Mouse (Mus musculus): Measurements from ENCODE around the gene Ints5.
"Not testable (repeated sequence)": the region's sequence is repeated elsewhere in the genome, so short reads cannot be mapped to it uniquely, and the experiment has no call there.

Ints5 gene

DNA sequence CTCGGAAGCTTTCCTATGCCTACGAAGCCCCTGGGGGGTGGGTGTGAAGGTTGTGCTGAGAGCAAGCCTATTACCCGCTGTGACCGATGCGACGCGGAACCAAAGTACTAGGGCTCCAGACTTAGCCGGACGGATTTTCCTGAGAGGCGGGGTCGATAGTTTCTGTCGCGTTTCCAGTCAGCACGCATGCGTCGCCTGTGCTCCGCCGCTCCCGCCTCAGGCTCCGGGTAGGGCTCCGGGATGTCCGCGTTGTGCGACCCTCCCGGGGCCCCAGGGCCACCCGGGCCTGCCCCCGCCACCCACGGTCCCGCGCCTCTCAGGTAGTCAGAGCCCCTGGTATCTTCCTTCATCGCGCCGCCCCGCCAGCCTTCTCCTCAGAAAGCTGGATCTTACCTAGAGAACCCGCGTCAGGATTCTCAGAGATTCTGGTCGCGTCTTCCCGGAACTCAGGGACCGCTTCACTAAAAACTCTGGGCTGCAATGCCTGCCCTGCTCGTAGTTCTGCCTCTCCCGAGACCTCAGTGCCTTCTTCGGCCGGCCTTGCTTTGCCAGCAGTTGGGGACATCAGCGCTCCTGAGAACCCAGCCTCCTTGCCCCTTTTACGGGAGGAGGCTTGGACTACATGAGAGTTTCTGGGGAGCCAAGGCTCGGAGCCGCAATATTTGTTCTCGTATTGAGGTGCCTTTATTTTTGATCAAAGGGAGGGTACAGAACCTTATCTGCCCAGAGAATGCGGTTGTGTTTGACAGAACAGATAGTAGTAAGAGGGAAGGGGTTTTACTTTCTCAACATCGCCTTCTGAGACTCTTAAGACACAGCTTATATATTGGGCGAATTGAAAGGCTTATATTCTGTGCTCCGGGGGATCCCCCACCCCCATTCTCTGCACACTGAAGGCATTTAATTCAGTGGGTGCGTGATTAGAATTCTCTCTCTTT, at the start of gene Ints5:
Gene Ints5 (plus strand): TSS at position 177 of the 938 bp plus-strand sequence.
- peak; percentile 50 to 70 for DNase-seq (ENCODE audit: low read depth in 1 of 2, low spot score in 2 of 2)

DNA sequence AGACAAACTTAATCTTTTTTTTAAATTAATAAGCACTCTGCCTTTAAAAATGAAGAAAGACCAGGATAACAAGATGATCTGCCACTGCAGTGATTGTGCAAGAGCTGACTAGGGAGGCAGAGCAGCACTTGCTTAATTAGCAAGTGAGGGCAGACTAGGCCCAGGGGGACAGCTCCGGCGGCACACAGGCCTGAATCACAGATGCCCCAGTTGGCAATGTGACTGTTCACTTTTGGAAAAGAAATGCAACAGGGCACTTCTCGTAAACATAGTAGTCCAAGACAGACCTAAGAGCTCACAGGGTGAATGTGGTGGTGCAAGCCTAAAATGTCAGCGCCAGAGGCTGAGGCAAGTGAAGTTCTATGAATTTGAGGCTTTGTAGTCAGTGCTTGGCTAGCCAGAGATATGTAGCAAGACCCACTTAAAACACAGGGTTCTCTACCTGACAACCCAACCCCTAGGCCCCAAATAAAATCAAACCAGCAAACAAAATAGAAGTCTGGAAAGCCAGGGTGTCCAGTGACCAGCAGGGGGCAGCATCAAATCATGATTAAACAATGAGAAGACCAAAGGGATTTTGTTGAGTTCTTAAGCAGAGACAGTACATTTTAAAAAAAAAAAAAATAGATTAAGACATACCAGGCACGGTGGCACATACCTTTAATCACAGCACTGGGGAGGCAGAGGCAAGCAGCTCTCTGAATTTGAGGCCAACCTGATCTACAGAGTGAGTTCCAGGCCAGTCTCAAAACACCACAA, 48.3 kb upstream of the Ints5 start:
- peak in 1 of 2 experiments; percentile 56 for DNase-seq (ENCODE audit: low read depth in 1 of 2, low spot score in 2 of 2)

DNA sequence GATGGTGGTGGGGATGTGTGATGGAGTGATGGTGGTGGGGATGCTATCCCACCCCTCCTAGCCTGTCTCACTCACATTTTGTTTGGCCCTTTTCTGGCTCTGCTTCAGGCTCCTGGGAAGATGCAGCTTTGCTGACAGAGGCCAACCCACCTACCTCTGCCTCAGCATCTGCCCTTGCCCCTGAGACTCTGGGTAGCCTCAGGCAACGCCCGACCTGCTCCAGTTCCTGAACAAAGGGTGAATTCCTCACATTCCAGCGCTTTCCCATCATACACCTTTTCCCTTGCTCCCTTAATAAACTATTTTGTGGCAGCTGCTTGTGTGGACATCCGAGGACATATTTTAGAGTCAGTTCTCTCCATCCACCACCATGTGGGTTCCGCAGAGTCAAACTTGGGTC, 44.4 kb upstream of the Ints5 start:
- no peak for DNase-seq (ENCODE audit: low read depth in 1 of 2, low spot score in 2 of 2)

DNA sequence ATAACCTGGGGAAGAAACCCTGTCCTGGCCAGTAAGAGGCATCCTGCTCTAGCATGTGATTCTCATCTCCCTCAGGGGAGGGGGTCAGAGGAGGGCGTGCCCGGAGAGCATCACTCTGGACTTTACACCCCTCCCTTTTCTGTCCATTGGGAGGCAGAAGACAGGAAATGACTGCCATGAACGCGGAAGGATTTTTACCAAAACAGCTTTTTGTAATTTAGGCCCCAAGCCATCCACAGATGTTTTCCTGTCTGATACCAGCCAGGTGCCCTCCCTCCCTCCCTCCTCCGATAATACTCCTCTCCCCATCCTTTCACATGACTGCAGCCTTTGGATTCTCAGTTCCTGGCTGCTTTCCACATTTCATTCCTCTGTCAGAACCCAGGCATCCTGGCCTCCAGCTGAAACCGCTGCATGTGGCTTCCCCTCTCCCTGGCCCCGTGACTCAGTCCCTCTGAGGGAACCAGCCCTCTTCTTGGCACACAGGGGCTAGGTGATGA, 42.4 kb upstream of the Ints5 start, which contains the start of gene Lrrn4cl:
Gene Lrrn4cl (plus strand): TSS at position 367 of the 500 bp plus-strand sequence.
- DNase-seq (ENCODE audit: low read depth in 1 of 2, low spot score in 2 of 2) = no peak

DNA sequence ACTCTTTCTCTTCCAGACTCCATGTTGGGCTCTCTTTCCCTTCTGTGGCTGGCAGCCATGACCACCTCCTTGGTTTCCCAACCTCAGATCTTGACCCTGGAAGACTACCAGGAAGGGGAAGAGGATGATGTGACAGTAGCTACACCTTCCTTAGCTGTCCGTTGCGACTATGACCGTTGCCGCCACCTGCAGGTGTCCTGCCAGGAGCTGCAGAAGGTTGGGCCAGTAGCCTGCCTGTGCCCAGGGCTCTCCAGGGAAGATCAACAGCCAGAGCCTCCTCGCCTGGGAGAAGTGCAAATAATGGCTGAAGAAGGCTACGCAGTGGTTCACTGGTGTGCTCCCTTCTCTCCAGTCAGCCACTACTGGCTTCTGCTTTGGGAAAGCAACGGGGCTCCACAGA, 41.2 kb upstream of the Ints5 start:
- DNase-seq (ENCODE audit: low read depth in 1 of 2, low spot score in 2 of 2) = no peak

DNA sequence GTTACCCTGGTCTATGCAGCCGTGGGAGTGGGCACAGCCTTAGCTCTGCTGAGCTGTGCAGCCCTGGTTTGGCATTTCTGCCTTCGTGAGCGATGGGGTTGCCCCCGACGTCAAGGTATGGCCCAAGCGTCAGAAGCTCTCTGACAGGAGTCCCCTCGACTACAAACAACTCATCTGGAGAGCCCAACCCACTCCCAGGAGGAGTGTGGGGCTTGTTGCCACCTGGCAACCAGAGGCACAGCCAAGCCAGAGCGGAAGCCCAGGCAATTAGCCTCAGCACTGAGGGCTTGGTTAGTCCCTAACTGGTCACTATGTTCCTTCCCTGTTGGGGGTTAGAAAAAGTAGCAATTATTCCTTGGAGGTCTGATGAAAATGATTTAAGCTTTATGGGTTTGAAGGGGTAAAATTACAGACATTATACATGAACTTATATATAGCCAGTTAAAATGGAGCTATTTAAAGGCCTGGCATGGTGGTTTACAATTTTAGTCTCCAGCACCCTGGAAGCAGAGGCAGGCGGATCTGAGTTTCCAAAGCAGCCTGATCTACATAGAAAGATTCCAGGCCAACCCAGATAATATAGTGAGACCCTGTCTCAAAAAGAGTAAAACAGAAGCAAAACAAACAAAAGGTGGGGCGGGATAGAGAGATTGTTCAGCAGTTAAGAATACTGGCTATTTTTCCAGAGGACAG, 40.4 kb upstream of the Ints5 start:
- DNase-seq (ENCODE audit: low read depth in 1 of 2, low spot score in 2 of 2) = no peak

DNA sequence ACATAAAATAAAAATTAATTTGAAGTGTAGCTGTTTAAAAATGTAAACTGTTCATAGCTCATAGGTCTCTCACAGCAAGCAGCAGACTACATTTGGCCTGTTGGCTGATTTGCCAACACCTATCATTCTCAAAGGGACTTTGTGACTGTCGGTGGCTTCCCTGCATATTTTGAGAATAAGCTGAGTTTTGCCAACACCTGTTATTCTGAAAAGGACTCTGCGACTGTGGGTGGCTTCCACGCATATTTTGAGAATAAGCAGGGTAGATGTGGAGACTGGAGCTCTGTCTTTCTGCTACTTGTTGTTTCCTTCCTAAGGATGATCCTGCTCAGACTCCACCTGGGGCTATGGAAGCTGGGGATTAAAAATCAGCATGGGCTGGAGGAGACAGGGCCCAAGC, 39.7 kb upstream of the Ints5 start:
- DNase-seq (ENCODE audit: low read depth in 1 of 2, low spot score in 2 of 2) = no peak

DNA sequence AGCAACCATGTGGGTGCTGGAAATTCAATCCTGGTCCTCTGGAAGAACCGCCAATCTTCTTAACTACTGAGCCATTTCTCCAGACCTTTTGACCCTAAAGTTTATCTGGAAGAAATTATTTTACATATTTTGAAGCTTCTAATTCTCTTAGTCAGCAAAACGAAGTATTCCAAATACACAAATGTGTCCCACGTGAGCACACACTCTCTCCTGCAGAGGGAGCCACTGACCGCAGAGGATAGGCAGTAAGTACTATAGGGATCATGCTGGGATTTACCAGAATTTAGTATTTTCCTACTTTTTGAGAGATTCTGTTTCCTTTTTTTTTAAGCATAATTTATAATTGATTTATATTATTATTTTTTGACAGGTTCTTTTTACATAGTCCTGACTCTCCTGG, 35.1 kb upstream of the Ints5 start:
- DNase-seq (ENCODE audit: low read depth in 1 of 2, low spot score in 2 of 2) = no peak

DNA sequence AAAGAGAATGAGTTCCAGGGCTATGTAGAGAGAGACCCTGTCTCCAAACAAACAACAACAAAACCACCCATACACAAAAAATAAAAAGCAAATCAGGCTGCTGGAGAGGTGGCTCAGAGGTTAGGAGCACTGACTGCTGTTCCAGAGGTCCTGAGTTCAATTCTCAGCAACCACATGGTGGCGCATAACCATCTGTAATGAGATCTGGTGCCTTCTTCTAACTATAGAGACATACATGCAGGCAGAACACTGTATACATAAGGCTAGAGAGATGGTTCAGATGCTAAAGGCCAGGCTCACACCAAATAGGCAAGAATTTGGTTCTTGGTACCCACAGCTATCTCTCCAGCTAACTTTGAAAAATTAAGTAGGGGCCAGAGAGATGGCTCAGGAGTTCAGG, 33.8 kb upstream of the Ints5 start:
- no peak for DNase-seq (ENCODE audit: low read depth in 1 of 2, low spot score in 2 of 2)

DNA sequence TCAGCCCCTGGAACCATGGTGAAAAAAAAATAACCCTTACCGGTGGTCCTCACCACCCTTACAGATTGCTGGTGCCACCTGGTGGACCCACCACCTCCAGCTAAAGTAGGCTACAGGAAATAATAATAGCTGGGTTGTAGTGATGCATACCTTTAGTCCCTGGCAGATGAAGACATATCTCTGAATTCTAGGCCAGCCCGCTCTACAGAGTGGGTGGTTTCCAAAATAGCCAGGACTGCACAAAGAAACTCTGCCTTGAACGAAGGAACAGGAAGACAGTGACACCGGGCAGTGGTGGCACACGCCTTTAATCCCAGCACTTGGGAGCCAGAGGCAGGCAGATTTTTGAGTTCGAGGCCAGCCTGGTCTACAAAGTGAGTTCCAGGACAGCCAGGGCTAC, 28.5 kb upstream of the Ints5 start:
- no peak for DNase-seq (ENCODE audit: low read depth in 1 of 2, low spot score in 2 of 2)

DNA sequence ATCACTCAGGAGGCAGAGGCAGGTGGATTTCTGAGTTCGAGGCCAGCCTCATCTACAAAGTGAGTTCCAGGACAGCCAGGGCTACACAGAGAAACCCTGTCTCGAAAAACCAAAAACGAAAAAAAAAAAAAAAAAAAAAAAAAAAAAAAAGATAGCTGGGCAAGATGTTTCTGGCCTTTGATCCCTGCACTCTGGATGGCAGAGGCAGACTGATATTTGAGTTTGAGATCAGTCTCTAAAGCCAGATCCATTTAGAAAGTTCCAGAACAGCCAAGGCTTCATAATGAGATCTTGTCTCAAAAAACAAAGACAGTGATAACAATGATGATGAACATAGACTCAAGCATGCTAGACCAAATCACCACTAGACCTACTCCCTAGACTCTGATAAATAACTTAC, 22.4 kb upstream of the Ints5 start:
- not testable (repeated sequence) for DNase-seq (ENCODE audit: low read depth in 1 of 2, low spot score in 2 of 2)

DNA sequence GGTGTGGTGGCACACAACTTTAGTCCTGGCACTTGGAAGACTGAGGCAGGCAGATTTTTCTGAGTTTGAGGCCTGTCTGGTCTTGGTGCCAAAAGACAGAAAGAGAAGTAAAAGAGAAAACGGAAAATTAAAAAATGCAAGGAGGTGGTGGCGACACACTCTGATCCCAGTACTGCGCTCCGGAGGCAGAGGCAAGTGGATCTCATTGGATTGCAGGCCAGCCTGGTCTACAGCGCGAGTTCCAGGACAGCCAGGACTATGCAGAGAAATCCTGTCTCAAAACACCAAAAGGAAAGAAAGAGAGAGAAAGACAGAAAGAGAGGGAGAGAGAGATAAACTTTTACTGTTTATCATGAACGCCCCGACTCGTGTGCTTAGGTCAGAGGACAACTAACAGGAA, 22.0 kb upstream of the Ints5 start:
- DNase-seq (ENCODE audit: low read depth in 1 of 2, low spot score in 2 of 2) = no peak

DNA sequence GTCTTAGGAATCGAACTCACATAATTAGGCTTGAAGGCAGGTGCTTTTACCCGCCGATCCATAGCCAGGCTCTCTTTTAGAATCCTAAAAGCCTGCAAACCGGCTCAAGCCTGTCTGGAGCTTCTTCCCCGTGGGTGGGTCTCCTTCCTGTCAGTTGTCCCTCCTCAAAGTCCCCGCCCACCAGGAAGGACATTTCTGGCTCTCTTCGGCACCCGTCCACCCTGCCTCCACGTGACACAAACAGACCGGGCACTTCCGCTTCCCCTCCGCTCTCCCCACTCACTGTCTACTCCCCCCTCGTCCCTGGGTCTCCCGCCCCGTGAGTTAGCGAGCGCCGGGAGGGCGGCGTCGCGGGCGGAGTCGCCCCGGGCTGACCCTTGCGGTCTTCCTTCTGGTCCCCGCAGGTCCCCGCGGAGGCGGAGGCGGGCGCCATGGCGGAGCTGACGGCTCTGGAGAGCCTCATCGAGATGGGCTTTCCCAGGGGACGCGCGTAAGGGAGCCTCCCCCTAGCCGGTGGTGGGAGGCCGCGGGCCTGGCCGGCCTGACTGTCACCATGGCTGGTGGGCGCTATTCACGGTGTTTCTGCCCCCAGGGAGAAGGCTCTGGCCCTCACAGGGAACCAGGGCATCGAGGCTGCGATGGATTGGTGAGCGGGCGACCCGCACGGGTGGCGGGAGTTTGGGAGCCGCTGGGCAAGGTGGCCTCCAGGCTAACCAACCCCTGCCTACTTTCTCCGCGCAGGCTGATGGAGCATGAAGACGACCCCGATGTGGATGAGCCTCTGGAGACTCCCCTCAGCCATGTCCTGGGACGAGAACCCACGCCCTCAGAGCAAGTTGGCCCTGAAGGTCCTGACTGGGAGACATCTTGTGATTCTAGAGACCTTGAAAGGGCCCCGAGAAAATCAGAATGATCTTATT, 21.3 kb upstream of the Ints5 start, which contains the start of gene Ubxn1:
Gene Ubxn1 (plus strand): TSS at position 230 of the 920 bp plus-strand sequence.
- peak; percentile 93 to 94 for DNase-seq (ENCODE audit: low read depth in 1 of 2, low spot score in 2 of 2)

DNA sequence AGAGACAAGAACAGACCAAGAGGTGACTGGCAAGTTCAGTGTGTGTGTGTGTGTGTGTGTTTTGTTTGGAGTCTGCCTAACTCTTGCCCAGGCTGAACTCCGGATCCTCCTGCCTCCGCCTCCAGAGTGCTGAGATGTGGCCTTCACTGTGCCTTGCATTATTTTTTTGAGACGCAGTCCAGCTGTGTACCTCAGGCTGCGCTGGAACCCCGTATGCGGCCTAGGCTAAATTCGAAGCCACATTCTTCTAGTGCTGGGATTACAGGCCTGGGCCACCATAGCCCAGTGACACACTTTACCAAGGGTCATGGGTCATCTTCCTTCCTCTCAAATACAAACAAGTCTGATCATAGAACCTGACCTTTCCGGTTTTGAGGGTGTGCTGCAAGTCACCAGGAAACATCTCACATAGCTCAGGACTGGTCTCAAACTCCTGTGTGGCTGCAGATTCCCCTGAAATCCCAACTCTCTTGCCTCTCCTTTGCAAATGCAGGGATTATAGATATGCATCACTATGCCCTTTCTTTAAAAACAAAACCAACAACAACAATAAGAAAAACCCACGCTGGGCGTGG, 20.5 kb upstream of the Ints5 start:
- no peak for DNase-seq (ENCODE audit: low read depth in 1 of 2, low spot score in 2 of 2)

DNA sequence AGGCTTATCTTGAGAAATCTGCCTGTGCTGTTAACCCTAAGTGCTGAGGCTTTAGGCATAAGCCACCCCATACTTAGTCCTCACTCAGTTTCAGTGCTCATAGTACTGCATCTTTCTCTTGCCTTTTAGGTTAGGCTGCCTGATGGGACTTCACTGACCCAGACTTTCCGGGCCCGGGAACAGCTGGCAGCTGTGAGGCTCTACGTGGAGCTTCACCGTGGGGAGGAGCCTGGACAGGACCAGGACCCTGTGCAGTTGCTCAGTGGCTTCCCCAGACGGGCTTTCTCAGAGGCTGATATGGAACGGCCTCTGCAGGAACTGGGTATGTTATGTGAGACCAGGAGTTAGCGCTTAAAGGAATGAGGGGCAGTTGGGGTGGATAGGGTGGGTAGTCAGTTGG, 17.8 kb upstream of the Ints5 start:
- no peak for DNase-seq (ENCODE audit: low read depth in 1 of 2, low spot score in 2 of 2)

DNA sequence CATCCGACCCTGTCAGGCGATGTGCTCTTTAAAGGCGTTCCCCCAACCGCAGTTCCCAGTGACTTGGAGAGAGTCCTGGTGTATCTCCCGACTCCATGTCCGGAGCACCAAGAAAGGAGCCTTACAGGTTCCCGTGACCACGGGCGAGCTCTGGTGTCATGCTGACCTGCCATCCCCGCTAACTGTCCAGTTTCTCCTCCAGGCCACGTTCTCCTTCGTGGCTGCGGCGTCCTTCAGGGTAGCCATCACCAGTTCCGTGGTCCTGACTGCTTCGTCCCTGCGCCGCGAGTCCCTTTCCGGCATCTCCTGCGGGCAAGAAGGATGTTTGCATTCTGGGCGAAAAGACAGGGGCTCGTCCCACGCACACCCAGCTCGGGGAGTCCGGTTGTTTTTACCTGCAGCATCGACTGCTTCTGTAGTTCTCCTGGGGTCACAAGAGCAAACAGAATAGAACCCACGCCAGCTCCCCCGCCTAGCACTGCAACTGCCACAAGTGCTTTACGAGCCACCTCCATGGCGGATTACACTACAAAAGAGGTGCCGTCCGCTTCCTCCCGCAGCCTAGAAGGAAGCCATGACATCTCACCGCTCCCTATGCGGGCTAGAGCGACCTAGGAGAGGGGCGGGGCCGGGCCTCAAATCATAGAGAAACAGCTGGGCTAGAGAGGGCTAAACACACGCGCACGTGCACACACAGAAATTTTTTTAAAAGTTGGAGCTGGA, 12.3 kb upstream of the Ints5 start, which contains the start of gene Uqcc3:
Gene Uqcc3 (minus strand): TSS at position 613 of the 723 bp plus-strand sequence.
- peak; percentile 72 to 85 for DNase-seq (ENCODE audit: low read depth in 1 of 2, low spot score in 2 of 2)

DNA sequence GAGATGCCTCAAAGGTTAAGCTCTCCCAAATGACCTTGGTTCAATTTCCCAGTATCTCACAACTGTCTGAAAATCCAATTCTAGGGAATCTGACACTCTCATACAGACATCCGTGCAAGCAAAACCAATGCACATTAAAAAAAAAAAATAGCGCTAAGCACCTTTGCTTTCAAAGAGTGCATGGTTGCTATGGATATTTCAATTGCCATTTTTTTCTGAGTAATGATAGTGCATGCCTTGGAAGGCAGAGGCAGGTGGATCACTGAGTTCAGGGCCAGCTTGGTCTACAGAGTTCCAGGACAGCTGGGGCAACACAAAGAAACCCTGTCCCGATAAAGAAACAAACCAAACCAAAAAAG, 11.8 kb upstream of the Ints5 start:
- DNase-seq (ENCODE audit: low read depth in 1 of 2, low spot score in 2 of 2) = no peak

DNA sequence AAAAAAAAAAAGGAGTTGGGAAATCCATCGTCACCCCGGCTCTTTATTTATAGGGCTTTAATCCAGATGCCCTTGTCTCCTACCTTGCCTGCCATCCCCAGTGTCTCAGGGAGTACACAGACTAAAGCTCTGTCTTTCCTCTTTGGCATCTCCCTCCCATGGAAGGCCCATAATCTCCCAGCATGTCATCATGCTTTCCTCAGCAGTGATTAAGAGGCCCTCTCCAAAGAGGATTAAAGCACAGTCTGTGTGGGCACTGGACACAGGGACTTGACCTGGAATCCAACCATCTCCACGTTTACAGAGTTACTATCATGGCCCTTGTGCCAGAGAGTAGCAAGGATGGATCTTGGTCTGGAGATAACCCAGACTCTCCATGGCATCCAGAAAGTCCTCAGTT, 9.2 kb upstream of the Ints5 start, which contains the start of the genes Lbhd1 and Gm49403:
Gene Lbhd1 (plus strand): TSS at position 117 of the 400 bp plus-strand sequence.
Gene Gm49403 (plus strand): TSS at position 315 of the 400 bp plus-strand sequence.
- no peak for DNase-seq (ENCODE audit: low read depth in 1 of 2, low spot score in 2 of 2)
